Mouse (Mus musculus) urinary bladder, postnatal 0 days (tissue): ENCODE measurements around the gene Phospho1. TPM values are rescaled to one million over a fixed set of nuclear protein-coding genes. Genes with fewer than 3 reads are reported as not detected.

Experiments
- polyA plus RNA-seq: library from polyadenylated mRNA; unstranded; fragments of >200 nt; fragmentation: Nextera tagmentation; extraction: Ambion mirVana; gene quantifications from 2 replicates; pipeline ENCODE4 v1.2.1, GENCODE M21; 2015

The Phospho1 gene
- polyA plus RNA-seq: 2.0 and 2.2 TPM in 2 replicates

GRCm38 (mm10) chr11:95824071-95824876 lies at the start of gene Phospho1:
TSS of gene Phospho1 (plus strand) at chr11:95824499.

GRCm38 (mm10) chr11:95837059-95837458 lies 12.8 kb downstream of the Phospho1 start, which contains the start of gene Gngt2:
TSS of gene Gngt2 (plus strand) at chr11:95837216.

GRCm38 (mm10) chr11:95842074-95842681 lies 17.9 kb downstream of the Phospho1 start, which contains the start of gene Abi3:
TSS of gene Abi3 (minus strand) at chr11:95842476.

Other genes starting within 250 kb of the Phospho1 start
- gene Ngfr, start 236.8 kb upstream of the Phospho1 start, polyA plus RNA-seq: 2.6 and 3.2 TPM in 2 replicates
- 163 and 165 TPM in 2 replicates for gene Phb, start 157.5 kb upstream of the Phospho1 start, polyA plus RNA-seq
- 13.4 TPM in 2 replicates for gene Zfp652, start 111.8 kb upstream of the Phospho1 start, polyA plus RNA-seq
- gene B130006D01Rik, start 100.9 kb upstream of the Phospho1 start, polyA plus RNA-seq: 0.51 and 0.58 TPM in 2 replicates
- gene Gngt2, start 12.7 kb downstream of the Phospho1 start, polyA plus RNA-seq: 15.8 and 23.8 TPM in 2 replicates
- 6.4 and 6.8 TPM in 2 replicates for gene Abi3, start 18.0 kb downstream of the Phospho1 start, polyA plus RNA-seq
- gene B4galnt2, start 90.4 kb downstream of the Phospho1 start, polyA plus RNA-seq: 1.1 and 1.2 TPM in 2 replicates
- 4.6 and 7.7 TPM in 2 replicates for gene Igf2bp1, start 181.4 kb downstream of the Phospho1 start, polyA plus RNA-seq
- gene Gip, start 200.0 kb downstream of the Phospho1 start, polyA plus RNA-seq: 0.45 and 0.67 TPM in 2 replicates
- 63.7 and 68.9 TPM in 2 replicates for gene Snf8, start 210.4 kb downstream of the Phospho1 start, polyA plus RNA-seq
- 29.5 and 31.3 TPM in 2 replicates for gene Ube2z, start 240.9 kb downstream of the Phospho1 start, polyA plus RNA-seq